Mouse (Mus musculus) embryonic facial prominence, embryonic 15.5 days (tissue): Measurements from ENCODE around the gene Xylt2. TPM values are rescaled to one million over a fixed set of nuclear protein-coding genes. Genes with fewer than 3 reads are reported as not detected.
A peak's percentile ranks its signal among the peaks of the same experiment; 100 is the strongest.

ENCODE experiments used
- ATAC-seq: fragments of 200-750 bp; cut with Nextera tagmentation; 2 replicates; pipeline ENCODE4 v1.8.0; 2017; ENCODE audit warnings: low read depth, moderate TSS enrichment; ENCODE audit not compliant: insufficient number of reproducible peaks, low FRiP score, low TSS enrichment
- H3K27ac ChIP-seq: fragments of 300-500 bp; sonication (generic); replicated peaks from 2 replicates; pipeline ENCODE4 v1.5.1; 2015; ENCODE audit warnings: mild to moderate bottlenecking, inconsistent platforms
- H3K27me3 ChIP-seq: fragments of 300-500 bp; sonication (generic); 2 replicates; pipeline ENCODE4 v1.6.1; 2015; ENCODE audit warnings: inconsistent platforms
- H3K36me3 ChIP-seq: fragments of 300-500 bp; sonication (generic); 2 replicates; pipeline ENCODE4 v1.6.1; 2015; ENCODE audit warnings: mild to moderate bottlenecking, inconsistent platforms
- H3K4me1 ChIP-seq: fragments of 300-500 bp; sonication (generic); 2 replicates; pipeline ENCODE4 v1.6.1; 2015; ENCODE audit warnings: inconsistent platforms
- H3K4me2 ChIP-seq: fragments of 300-500 bp; sonication (generic); replicated peaks from 2 replicates; pipeline ENCODE4 v1.6.1; 2015; ENCODE audit warnings: mild to moderate bottlenecking, inconsistent platforms
- H3K4me3 ChIP-seq: fragments of 300-500 bp; sonication (generic); replicated peaks from 2 replicates; pipeline ENCODE4 v1.5.1; 2015; ENCODE audit warnings: mild to moderate bottlenecking, inconsistent platforms
- H3K9ac ChIP-seq: fragments of 300-500 bp; sonication (generic); 2 replicates; pipeline ENCODE4 v1.6.1; 2015; ENCODE audit warnings: inconsistent platforms
- H3K9me3 ChIP-seq: fragments of 300-500 bp; sonication (generic); replicated peaks from 2 replicates; pipeline ENCODE4 v1.6.1; 2016; ENCODE audit warnings: inconsistent platforms
- WGBS: fragments of 180-500 bp; shearing (Covaris S2); methylation state at CpG from one replicate; pipeline ENCODE4 v1.1.7; 2015; 5-methylcytosine and 5-hydroxymethylcytosine counted together
- polyA plus RNA-seq: library from polyadenylated mRNA; unstranded; fragments of >200 nt; fragmentation: Nextera tagmentation; extraction: Ambion mirVana; gene quantifications from 2 replicates; pipeline ENCODE4 v1.2.1, GENCODE M21; 2015

Xylt2 gene
- 26.3 and 27.3 TPM in 2 replicates for polyA plus RNA-seq

- H3K4me3 ChIP-seq, result peak within 1 kb of the TSS; percentile 85
- H3K27ac ChIP-seq, result peak within 1 kb of the TSS; percentile 93
- 0 out of 2 replicates have a peak, but pooled peaks cover 3% of the 10 kb centered on the region for H3K36me3 ChIP-seq
- no peaks in the 10 kb centered on the region for H3K9me3 ChIP-seq
- WGBS, result under 1% methylated on average over 82 of the region's 82 CpGs
- ATAC-seq, result peak; percentile 97
- peak within 1 kb of the TSS; percentile 97 for H3K9ac ChIP-seq
- H3K4me1 ChIP-seq, result peaks cover 35% of the 10 kb centered on the region
- H3K4me2 ChIP-seq, result peak within 1 kb of the TSS; percentile 66
- no peaks in the 10 kb centered on the region for H3K27me3 ChIP-seq
Measured at GRCm38 (mm10) chr11:94676754-94677606, at the start of gene Xylt2. Gene Xylt2, minus strand, starts transcription at chr11:94677515.

GRCm38 (mm10) chr11:94719216-94719615, 41.9 kb upstream of the Xylt2 start:
- WGBS, result 66% methylated on average over 2 of the region's 2 CpGs

DNA sequence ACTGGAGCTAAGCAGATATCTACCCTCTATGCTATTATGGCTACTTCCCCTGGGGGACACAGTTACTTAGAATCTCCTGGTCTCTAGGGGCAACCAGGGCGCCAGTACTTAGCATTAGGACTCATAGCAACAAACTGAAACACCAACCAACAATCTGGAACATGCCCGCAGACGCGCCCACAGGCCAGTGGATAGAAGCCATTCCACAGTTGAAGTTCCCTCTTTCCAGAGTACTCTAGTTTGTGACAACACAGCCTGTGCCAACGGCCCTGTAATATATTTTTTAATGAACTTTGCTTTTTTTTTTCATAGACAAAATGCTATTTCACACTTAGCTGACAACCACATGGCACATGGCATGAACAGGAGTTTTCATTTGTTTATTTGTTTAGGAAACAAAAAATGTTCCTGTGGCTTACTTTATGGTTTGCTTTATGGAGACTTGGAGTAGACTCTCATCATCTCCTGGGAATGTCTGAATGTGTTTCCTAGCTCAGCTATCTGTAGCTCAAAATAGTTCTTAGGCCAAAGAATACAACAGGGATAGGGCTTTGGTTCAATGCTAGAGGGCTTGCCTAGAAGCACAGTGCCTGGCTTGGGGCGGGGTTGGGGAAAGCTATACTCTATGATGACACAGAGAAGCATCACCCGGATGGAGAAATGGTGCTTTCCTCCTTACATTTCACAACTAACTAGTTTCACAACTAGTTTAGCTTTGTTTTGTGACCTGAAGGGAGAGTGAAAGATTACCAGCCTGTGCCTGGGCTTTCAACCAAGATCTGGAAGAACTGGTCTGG, 41.0 kb upstream of the Xylt2 start:
- Histone ChIP-seq H3K27me3 (no peaks in the 10 kb centered on the region), H3K9ac (no peak overlapping the region), H3K4me2 (no peak overlapping the region), H3K4me1 (peaks cover 23% of the 10 kb centered on the region), H3K27ac (no peak overlapping the region; the same call in 1 of the 2 replicates), H3K4me3 (no peak overlapping the region), H3K36me3 (no peaks in the 10 kb centered on the region), H3K9me3 (no peaks in the 10 kb centered on the region)
- ATAC-seq, result no peak
- 76% methylated on average over 7 of the region's 7 CpGs for WGBS

More at GRCm38 (mm10) chr11:94719216-94719615, 41.9 kb upstream of the Xylt2 start:
- no peak overlapping the region for H3K9ac ChIP-seq
- no peaks in the 10 kb centered on the region for H3K9me3 ChIP-seq
- no peak overlapping the region for H3K4me3 ChIP-seq
- H3K36me3 ChIP-seq, result no peaks in the 10 kb centered on the region
- peaks cover 16% of the 10 kb centered on the region for H3K4me1 ChIP-seq
- no peak overlapping the region for H3K4me2 ChIP-seq
- no peaks in the 10 kb centered on the region for H3K27me3 ChIP-seq
- no peak for ATAC-seq
- H3K27ac ChIP-seq, result no peak overlapping the region

- 38% methylated on average over 11 of the region's 11 CpGs for WGBS
- H3K4me2 ChIP-seq, result 0 out of 2 replicates have a peak overlapping the region, but pooled peaks have one; percentile 2
- H3K36me3 ChIP-seq, result no peaks in the 10 kb centered on the region
Measured at GRCm38 (mm10) chr11:94717239-94717638, 39.9 kb upstream of the Xylt2 start.

GRCm38 (mm10) chr11:94716754-94717153, 39.4 kb upstream of the Xylt2 start:
- no peak overlapping the region for H3K27ac ChIP-seq
- 0 out of 2 replicates have a peak overlapping the region, but pooled peaks have one; percentile 2 for H3K4me2 ChIP-seq
- no peak overlapping the region for H3K9ac ChIP-seq
- H3K27me3 ChIP-seq, result no peaks in the 10 kb centered on the region
- H3K36me3 ChIP-seq, result no peaks in the 10 kb centered on the region
- H3K4me1 ChIP-seq, result peaks cover 30% of the 10 kb centered on the region
- peak; percentile 16; the same call in 1 of the 2 replicates for ATAC-seq
- no peak overlapping the region for H3K4me3 ChIP-seq
- WGBS, result 14% methylated on average over 9 of the region's 9 CpGs
- no peaks in the 10 kb centered on the region for H3K9me3 ChIP-seq

More at GRCm38 (mm10) chr11:94717239-94717638, 39.9 kb upstream of the Xylt2 start:
- Histone ChIP-seq H3K27ac (no peak overlapping the region), H3K4me1 (peaks cover 30% of the 10 kb centered on the region), H3K9ac (no peak overlapping the region), H3K27me3 (no peaks in the 10 kb centered on the region), H3K9me3 (no peaks in the 10 kb centered on the region), H3K4me3 (no peak overlapping the region)
- no peak for ATAC-seq

- H3K9me3 ChIP-seq, result no peaks in the 10 kb centered on the region
- 66% methylated on average over 5 of the region's 5 CpGs for WGBS
- no peak for ATAC-seq
- H3K9ac ChIP-seq, result no peak overlapping the region
- H3K4me2 ChIP-seq, result no peak overlapping the region
- H3K27me3 ChIP-seq, result no peaks in the 10 kb centered on the region
- H3K4me1 ChIP-seq, result peaks cover 30% of the 10 kb centered on the region
- H3K27ac ChIP-seq, result no peak overlapping the region
- H3K36me3 ChIP-seq, result no peaks in the 10 kb centered on the region
- H3K4me3 ChIP-seq, result no peak overlapping the region
Measured at GRCm38 (mm10) chr11:94715622-94716021, 38.3 kb upstream of the Xylt2 start.

DNA sequence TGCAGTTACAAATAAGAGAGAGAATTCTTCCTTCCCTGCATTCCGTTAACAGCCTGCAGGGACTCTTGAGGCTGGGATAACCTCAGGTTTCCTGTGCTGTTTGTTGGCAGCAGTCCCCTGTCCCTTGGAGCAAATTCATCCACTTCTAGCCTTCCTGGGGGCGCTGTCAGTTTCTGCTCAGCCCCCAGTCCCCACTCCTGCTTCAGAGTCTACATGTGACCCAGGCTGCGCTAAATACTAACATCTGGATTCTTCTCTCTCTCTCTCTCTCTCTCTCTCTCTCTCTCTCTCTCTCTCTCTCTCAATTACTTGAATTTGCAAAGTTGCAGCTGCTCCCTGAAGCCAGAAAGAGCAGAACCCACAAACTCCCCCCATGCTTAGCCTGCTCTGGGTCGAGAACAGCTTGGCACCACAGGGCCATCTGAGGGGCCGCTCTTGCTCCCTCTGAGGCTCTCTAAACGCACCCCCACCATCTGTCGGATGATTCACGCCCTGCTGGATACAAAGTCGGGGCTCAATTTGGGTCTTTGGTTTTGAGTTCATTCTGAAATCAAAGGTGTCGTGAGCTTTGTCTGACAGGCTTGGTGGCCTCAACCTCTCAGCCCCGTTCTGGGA, 36.0 kb upstream of the Xylt2 start:
- H3K27ac ChIP-seq, result peak overlapping the region; percentile 74
- H3K27me3 ChIP-seq, result no peaks in the 10 kb centered on the region
- no peak overlapping the region for H3K9ac ChIP-seq
- no peaks in the 10 kb centered on the region for H3K9me3 ChIP-seq
- 26% methylated on average over 11 of the region's 11 CpGs for WGBS
- H3K4me1 ChIP-seq, result peaks cover 30% of the 10 kb centered on the region
- peak; percentile 60; the same call in 1 of the 2 replicates for ATAC-seq
- H3K4me2 ChIP-seq, result peak overlapping the region; percentile 22; the same call in 1 of the 2 replicates
- no peak overlapping the region for H3K4me3 ChIP-seq
- H3K36me3 ChIP-seq, result no peaks in the 10 kb centered on the region

- ATAC-seq, result no peak
- H3K27me3 ChIP-seq, result no peaks in the 10 kb centered on the region
- no peak within 1 kb of the TSS for H3K4me2 ChIP-seq
- H3K36me3 ChIP-seq, result no peaks in the 10 kb centered on the region
- 0 out of 2 replicates have a peak, but pooled peaks cover 4% of the 10 kb centered on the region for H3K4me1 ChIP-seq
- no peak within 1 kb of the TSS for H3K9ac ChIP-seq
- H3K4me3 ChIP-seq, result no peak within 1 kb of the TSS
- peak within 1 kb of the TSS; percentile 55; the same call in 1 of the 2 replicates for H3K27ac ChIP-seq
- no peaks in the 10 kb centered on the region for H3K9me3 ChIP-seq
- 36% methylated on average over 5 of the region's 5 CpGs for WGBS
Measured at GRCm38 (mm10) chr11:94704472-94704871, 27.2 kb upstream of the Xylt2 start, which contains the start of gene Gm11541. Gene Gm11541, minus strand, starts transcription at chr11:94704499.

- H3K4me1 ChIP-seq, result 0 out of 2 replicates have a peak, but pooled peaks cover 4% of the 10 kb centered on the region
- 38% methylated on average over 7 of the region's 7 CpGs for WGBS
- no peak overlapping the region; the same call in 1 of the 2 replicates for H3K27ac ChIP-seq
- H3K9me3 ChIP-seq, result no peaks in the 10 kb centered on the region
- H3K27me3 ChIP-seq, result no peaks in the 10 kb centered on the region
- no peak overlapping the region for H3K9ac ChIP-seq
- ATAC-seq, result no peak
- no peak overlapping the region for H3K4me2 ChIP-seq
- H3K36me3 ChIP-seq, result no peaks in the 10 kb centered on the region
- no peak overlapping the region for H3K4me3 ChIP-seq
Measured at GRCm38 (mm10) chr11:94704020-94704419, 26.7 kb upstream of the Xylt2 start.

DNA sequence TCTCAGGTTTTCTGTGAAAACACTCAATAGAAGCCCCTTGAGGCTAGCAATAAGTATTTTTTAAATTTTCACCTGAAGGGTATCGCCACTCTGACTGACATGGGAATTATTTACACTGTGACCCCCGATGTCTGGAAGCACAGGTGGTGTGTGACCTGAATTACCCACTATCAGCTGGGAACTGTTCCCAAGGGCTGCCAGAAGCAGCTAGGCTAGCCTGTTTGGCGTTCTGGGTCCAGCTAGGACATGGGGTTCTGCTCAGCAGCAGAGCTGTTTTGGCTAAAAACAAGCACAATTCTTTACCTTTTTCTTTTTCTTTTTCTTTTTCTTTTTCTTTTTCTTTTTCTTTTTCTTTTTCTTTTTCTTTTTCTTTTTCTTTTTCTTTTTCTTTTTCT, 24.9 kb upstream of the Xylt2 start:
- no peak for ATAC-seq
- no peaks in the 10 kb centered on the region for H3K36me3 ChIP-seq
- H3K9me3 ChIP-seq, result no peaks in the 10 kb centered on the region
- H3K9ac ChIP-seq, result no peak overlapping the region
- H3K4me3 ChIP-seq, result no peak overlapping the region
- H3K4me1 ChIP-seq, result 0 out of 2 replicates have a peak, but pooled peaks cover 4% of the 10 kb centered on the region
- H3K27ac ChIP-seq, result no peak overlapping the region
- H3K27me3 ChIP-seq, result no peaks in the 10 kb centered on the region
- WGBS, result 42% methylated on average over 3 of the region's 3 CpGs
- H3K4me2 ChIP-seq, result no peak overlapping the region
